Mouse (Mus musculus) myocyte (in vitro differentiated cells): Measurements from ENCODE around the gene Tceal7. TPM values are rescaled to one million over a fixed set of nuclear protein-coding genes. Genes with fewer than 3 reads are reported as not detected.
"Not testable (repeated sequence)": the region's sequence is repeated elsewhere in the genome, so short reads cannot be mapped to it uniquely, and the experiment has no call there.

Experiments
- H3K27me3 ChIP-seq: one replicate; pipeline ENCODE4 v1.6.1; 2011; ENCODE audit not compliant: control insufficient read depth, insufficient read depth, insufficient read length
- H3K36me3 ChIP-seq: one replicate; pipeline ENCODE4 v1.6.1; 2011; ENCODE audit not compliant: control insufficient read depth, insufficient read depth
- H3K4me2 ChIP-seq: one replicate; pipeline ENCODE4 v1.6.1; 2011; ENCODE audit warnings: low read depth, control low read depth
- H3K4me3 ChIP-seq: one replicate; pipeline ENCODE4 v1.5.1; 2011; ENCODE audit warnings: mild to moderate bottlenecking, control low read depth, moderate library complexity
- H3K79me2 ChIP-seq: one replicate; pipeline ENCODE4 v1.6.1; 2011; ENCODE audit not compliant: control insufficient read depth, insufficient read depth
- H3ac ChIP-seq: one replicate; pipeline ENCODE4 v1.6.1; 2011; ENCODE audit not compliant: control insufficient read depth, insufficient read length
- CEBPB ChIP-seq: IDR thresholded peaks from 2 replicates; pipeline ENCODE4 v1.6.1; 2011; ENCODE audit warnings: mild to moderate bottlenecking, moderate library complexity; ENCODE audit not compliant: poor library complexity, insufficient read depth, severe bottlenecking
- E2F4 ChIP-seq: IDR thresholded peaks from one replicate; pipeline ENCODE4 v1.6.1; 2011; ENCODE audit warnings: mild to moderate bottlenecking, control low read depth, moderate library complexity; ENCODE audit not compliant: insufficient read depth
- MAX ChIP-seq: IDR thresholded peaks from one replicate; pipeline ENCODE4 v1.6.1; 2011; ENCODE audit warnings: low read depth, mild to moderate bottlenecking, control low read depth
- MYOD1 ChIP-seq, 3 experiments: IDR thresholded peaks; one replicate each; pipeline ENCODE4 v1.6.1; 2011; ENCODE audit warnings: control low read depth in 2 of 3, low read depth in 2 of 3, mild to moderate bottlenecking in 2 of 3, moderate library complexity in 1 of 3; ENCODE audit not compliant: insufficient read length in 2 of 3, control insufficient read depth in 1 of 3
- MYOG ChIP-seq, 3 experiments: IDR thresholded peaks; one replicate each; pipeline ENCODE4 v1.6.1; 2011; ENCODE audit warnings: control low read depth in 2 of 3, low read depth in 2 of 3, mild to moderate bottlenecking in 2 of 3; ENCODE audit not compliant: insufficient read length in 2 of 3, control insufficient read depth in 1 of 3, insufficient read depth in 1 of 3
- POLR2A ChIP-seq: IDR thresholded peaks from one replicate; pipeline ENCODE4 v1.6.1; 2011; ENCODE audit warnings: low read depth, mild to moderate bottlenecking, control low read depth, moderate library complexity; ENCODE audit not compliant: insufficient read length
- POLR2AphosphoS2 ChIP-seq: IDR thresholded peaks from one replicate; pipeline ENCODE4 v1.6.1; 2011; ENCODE audit warnings: low read depth, control low read depth; ENCODE audit not compliant: insufficient read length
- REST ChIP-seq: IDR thresholded peaks from one replicate; pipeline ENCODE4 v1.6.1; 2011; ENCODE audit warnings: mild to moderate bottlenecking, control low read depth, moderate library complexity; ENCODE audit not compliant: insufficient read depth, insufficient read length
- SRF ChIP-seq: IDR thresholded peaks from one replicate; pipeline ENCODE4 v1.6.1; 2011; ENCODE audit warnings: low read depth; ENCODE audit not compliant: control insufficient read depth, insufficient read length
- TCF12 ChIP-seq: IDR thresholded peaks from one replicate; pipeline ENCODE4 v1.6.1; 2011; ENCODE audit warnings: mild to moderate bottlenecking, control low read depth; ENCODE audit not compliant: poor library complexity, insufficient read depth, severe bottlenecking
- TCF3 ChIP-seq: IDR thresholded peaks from one replicate; pipeline ENCODE4 v1.6.1; 2011; ENCODE audit warnings: low read depth, control low read depth; ENCODE audit not compliant: insufficient read length
- USF1 ChIP-seq: IDR thresholded peaks from one replicate; pipeline ENCODE4 v1.6.1; 2011; ENCODE audit warnings: low read depth, mild to moderate bottlenecking, control low read depth, moderate library complexity
- polyA plus RNA-seq: library from polyadenylated mRNA; unstranded; fragments of >200 nt; fragmentation: generic; extraction: Trizol; gene quantifications from one replicate; pipeline ENCODE4 v1.2.1, GENCODE M21; 2012; ENCODE audit warnings: missing spikeins

Tceal7 gene
- polyA plus RNA-seq, 1 experiment = 15.4 TPM

DNA sequence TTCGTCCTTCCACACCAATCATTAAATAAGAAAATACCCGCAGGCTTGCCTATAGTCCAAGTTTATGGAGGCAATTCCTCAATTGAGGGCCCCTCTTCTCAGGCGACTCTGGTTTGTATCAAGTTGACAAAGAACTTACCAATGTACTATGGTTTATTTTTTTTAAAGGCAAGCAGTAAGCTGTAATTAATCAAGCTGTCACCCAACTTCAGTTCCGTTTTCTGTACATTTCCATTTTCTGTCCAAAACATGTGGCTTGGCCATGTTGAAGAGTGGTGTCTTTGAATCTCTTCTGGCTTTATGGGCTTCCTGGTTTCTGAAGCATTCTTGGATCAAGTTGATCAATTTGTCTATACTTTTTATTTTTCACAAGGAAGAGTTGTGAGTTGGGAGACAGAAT, 53.6 kb downstream of the Tceal7 start:
- Histone ChIP-seq H3K79me2 (no peaks in the 10 kb centered on the region), H3ac (no peak overlapping the region), H3K27me3 (no peaks in the 10 kb centered on the region), H3K4me3 (no peak overlapping the region), H3K36me3 (no peaks in the 10 kb centered on the region), H3K4me2 (peak overlapping the region; percentile 36)
- TF ChIP-seq SRF (no peak), TCF3 (no peak), CEBPB (no peak), MYOD1 (IDR thresholded peaks at IDR 0.05; ENCODE audit: control insufficient read depth in 1 of 3, insufficient read length in 2 of 3, low read depth in 2 of 3) (no peak), POLR2AphosphoS2 (no peak), POLR2A (no peak), USF1 (no peak), REST (no peak), E2F4 (no peak), TCF12 (no peak)

DNA sequence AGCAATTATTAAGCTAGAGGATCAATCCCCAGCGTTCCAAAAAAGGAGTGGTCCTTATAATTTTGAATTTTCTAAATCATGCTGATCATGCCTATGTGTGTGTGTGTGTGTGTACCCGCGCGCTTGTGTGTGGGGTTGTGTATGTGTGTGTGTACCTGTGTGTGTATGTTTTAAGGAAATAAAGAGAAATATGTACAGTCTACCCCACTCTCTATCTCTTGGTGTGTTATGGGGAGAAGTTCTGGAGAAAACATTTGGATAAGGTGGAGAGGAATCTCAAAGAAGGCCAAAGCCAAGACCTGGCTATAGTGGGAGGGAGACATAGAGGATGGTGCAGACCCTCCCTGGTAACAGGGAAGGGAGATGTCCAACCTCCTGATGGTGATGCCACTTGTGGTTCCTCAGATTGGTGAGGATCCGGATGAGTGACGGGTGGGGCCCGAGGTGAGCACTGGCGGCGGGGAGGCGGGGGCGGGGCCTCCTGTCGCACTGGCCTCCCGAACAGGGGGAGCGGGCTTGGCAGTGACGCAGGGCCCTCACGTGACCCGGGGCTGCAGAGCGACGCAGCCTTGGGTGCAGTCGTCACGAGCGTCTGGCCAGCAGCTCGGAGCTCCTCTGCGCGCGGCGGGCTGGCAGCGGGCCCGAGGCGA, 55.3 kb downstream of the Tceal7 start, which contains the start of gene Bex3:
Bex3 (plus strand) TSS at position 511 of the 650 bp plus-strand sequence.
- Histone ChIP-seq H3K4me2 (peak within 1 kb of the TSS; percentile 34), H3K4me3 (peak within 1 kb of the TSS; percentile 11)
- H3K36me3 ChIP-seq, H3K27me3 ChIP-seq, H3ac ChIP-seq, H3K79me2 ChIP-seq: not testable (repeated sequence)

DNA sequence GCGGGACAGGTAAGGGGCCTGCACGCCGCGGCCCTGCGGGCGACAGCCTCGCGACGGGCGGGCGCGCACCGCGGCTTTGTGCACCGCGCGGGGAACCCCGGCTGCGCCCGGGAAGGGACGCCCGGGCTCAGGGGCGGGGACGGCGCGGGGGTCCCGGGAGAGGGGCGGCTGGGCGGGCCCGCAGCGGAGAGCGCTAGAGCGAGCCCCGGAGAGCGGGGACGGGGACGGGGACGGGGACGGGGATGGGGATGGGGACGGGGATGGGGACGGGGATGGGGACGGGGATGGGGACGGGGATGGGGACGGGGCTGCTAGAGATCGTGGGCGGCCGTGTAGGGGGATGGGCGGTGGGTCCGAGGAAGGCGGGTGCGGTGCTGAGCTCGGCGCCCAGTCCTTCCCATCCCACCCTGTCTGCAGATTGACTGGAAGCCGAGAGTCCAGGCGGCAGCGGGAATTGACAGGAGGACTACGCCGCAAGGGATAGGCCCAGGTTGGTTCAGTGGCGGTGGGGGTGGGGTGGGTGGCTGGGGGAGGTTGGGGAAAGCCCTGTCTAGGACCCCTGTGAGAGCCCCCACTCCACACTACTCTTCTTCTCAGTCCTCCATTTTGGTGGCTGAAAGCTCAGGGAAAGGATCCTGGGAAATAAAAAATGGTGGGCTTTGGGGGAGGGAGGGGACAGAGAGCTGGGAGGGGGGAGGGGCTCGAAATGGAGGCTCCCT, 56.0 kb downstream of the Tceal7 start:
- peak overlapping the region; percentile 11 for H3K4me3 ChIP-seq
- not testable (repeated sequence) for H3K79me2 ChIP-seq, H3K27me3 ChIP-seq, H3ac ChIP-seq, H3K36me3 ChIP-seq, H3K4me2 ChIP-seq

DNA sequence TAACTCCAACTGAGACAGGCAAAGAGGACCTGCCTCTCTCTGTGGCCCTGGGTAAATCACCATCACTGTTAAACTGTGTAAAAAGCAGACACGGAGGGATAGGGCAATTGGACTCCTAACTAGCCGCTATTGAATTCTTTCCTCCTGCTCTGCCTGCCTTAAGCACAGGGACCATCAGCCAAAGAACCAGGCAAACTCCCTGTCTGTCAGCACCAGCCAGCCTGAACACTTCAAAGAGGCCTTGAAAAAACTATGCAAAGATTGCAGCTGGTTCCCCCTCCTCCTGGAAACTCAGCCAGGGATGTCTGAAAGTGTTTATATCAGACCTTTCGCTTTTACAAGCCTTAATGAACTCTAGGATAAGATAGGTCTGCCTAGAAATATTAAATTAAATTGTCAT, 60.0 kb downstream of the Tceal7 start:
- no peaks in the 10 kb centered on the region for H3K79me2 ChIP-seq
- H3K4me3 ChIP-seq = no peak overlapping the region
- H3K4me2 ChIP-seq = no peak overlapping the region
- H3K36me3 ChIP-seq = no peaks in the 10 kb centered on the region
- TF ChIP-seq MAX = no peak
- no peak for TF ChIP-seq SRF
- TF ChIP-seq POLR2AphosphoS2 = no peak
- no peak for TF ChIP-seq POLR2A
- TF ChIP-seq MYOG (IDR thresholded peaks at IDR 0.05; ENCODE audit: control insufficient read depth in 1 of 3, insufficient read depth in 1 of 3, insufficient read length in 2 of 3, low read depth in 2 of 3) = no peak
- TF ChIP-seq REST = no peak
- TF ChIP-seq TCF3 = no peak
- no peak for TF ChIP-seq TCF12
- no peak for TF ChIP-seq USF1
- no peak for TF ChIP-seq CEBPB
- TF ChIP-seq MYOD1 (IDR thresholded peaks at IDR 0.05; ENCODE audit: control insufficient read depth in 1 of 3, insufficient read length in 2 of 3, low read depth in 2 of 3) = no peak
- no peak for TF ChIP-seq E2F4
- no peak overlapping the region for H3ac ChIP-seq
- H3K27me3 ChIP-seq = no peaks in the 10 kb centered on the region

GRCm38 (mm10) chrX:136275386-136275785, 60.8 kb downstream of the Tceal7 start:
- no peak overlapping the region for H3ac ChIP-seq
- H3K27me3 ChIP-seq = no peaks in the 10 kb centered on the region
- H3K79me2 ChIP-seq = no peaks in the 10 kb centered on the region
- H3K4me2 ChIP-seq = no peak overlapping the region
- H3K4me3 ChIP-seq = no peak overlapping the region
- no peak for TF ChIP-seq SRF
- no peak for TF ChIP-seq TCF3
- no peak for TF ChIP-seq POLR2AphosphoS2
- no peak for TF ChIP-seq POLR2A
- no peaks in the 10 kb centered on the region for H3K36me3 ChIP-seq

Other genes with a start within 250 kb of the Tceal7 start
- 0.29 TPM for gene Arxes2, start 221.0 kb upstream of the Tceal7 start, polyA plus RNA-seq
- gene Arxes1, start 181.4 kb upstream of the Tceal7 start, polyA plus RNA-seq = not detected
- 2.9 TPM for gene Bex2, start 146.5 kb upstream of the Tceal7 start, polyA plus RNA-seq
- gene Nxf3, start 129.5 kb upstream of the Tceal7 start, polyA plus RNA-seq = 23.8 TPM
- gene Bex4, start 75.8 kb upstream of the Tceal7 start, polyA plus RNA-seq = not detected
- gene Tceal8, start 42.4 kb upstream of the Tceal7 start, polyA plus RNA-seq = 47.7 TPM
- gene Tceal5, start 10.9 kb upstream of the Tceal7 start, polyA plus RNA-seq = 17.5 TPM
- 12.6 TPM for gene Bex1, start 734 bp downstream of the Tceal7 start, polyA plus RNA-seq
- gene Tceal9, start 30.3 kb downstream of the Tceal7 start, polyA plus RNA-seq = 98.5 TPM
- 197 TPM for gene Bex3, start 55.5 kb downstream of the Tceal7 start, polyA plus RNA-seq